27 mouse cellular contexts compared by ENCODE assay signal in the genomic region with DNA sequence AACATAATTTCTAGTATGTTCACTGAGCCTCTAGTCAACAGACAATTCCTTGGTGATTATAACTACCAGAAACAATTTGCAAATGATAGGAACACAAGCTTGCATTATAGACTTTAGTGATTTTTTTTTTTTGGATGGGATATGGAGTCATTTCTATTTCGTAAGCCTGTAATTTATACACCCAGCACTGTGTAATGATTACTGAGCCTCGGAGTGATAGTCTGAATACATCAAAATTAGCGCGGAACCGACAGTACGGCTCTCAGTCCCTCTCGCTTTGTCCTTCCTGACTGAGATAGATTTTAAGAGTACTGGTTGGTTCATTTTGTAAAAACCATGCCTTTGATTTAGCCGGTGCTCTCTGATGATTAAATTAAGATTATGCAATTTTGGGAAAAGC.
"Had no signal": no experiment of that assay in that cellular context is flagged by ENCODE, and none has a peak within 500 bp of the region (broad histone marks: within the 10 kb centered on the region; RNA-seq: fewer than 3 reads in every experiment).

No protein-coding gene starts in this region.

- ATAC-seq: hindbrain, postnatal 0 days; intestine, embryonic 16.5 days; liver, embryonic 12.5 days had no signal

- H3K4me3 ChIP-seq: heart, embryonic 13.5 days; heart, embryonic 15.5 days; hindbrain, embryonic 13.5 days; hindbrain, embryonic 15.5 days; kidney, embryonic 15.5 days; limb, embryonic 13.5 days; limb, embryonic 15.5 days; liver, embryonic 12.5 days had no signal

- H3K27ac ChIP-seq: heart, embryonic 13.5 days; heart, embryonic 15.5 days; hindbrain, embryonic 15.5 days; hindbrain, postnatal 0 days; kidney, embryonic 15.5 days; kidney, postnatal 0 days; limb, embryonic 13.5 days; limb, embryonic 15.5 days; liver, embryonic 12.5 days; liver, embryonic 14.5 days had no signal

- H3K9me3 ChIP-seq: heart, embryonic 13.5 days; heart, embryonic 15.5 days; hindbrain, embryonic 13.5 days; hindbrain, embryonic 15.5 days; kidney, embryonic 15.5 days; limb, embryonic 13.5 days; limb, embryonic 15.5 days; liver, embryonic 12.5 days had no signal

- H3K27me3 ChIP-seq: heart, embryonic 13.5 days; heart, embryonic 15.5 days; hindbrain, embryonic 13.5 days; hindbrain, embryonic 15.5 days; kidney, embryonic 15.5 days; limb, embryonic 13.5 days; limb, embryonic 15.5 days; liver, embryonic 12.5 days had no signal

- H3K4me2 ChIP-seq: heart, embryonic 11.5 days; heart, embryonic 13.5 days; heart, embryonic 15.5 days; hindbrain, embryonic 13.5 days; hindbrain, embryonic 15.5 days; kidney, embryonic 15.5 days; limb, embryonic 13.5 days; limb, embryonic 15.5 days; liver, embryonic 12.5 days had no signal

- H3K4me1 ChIP-seq: heart, embryonic 15.5 days; hindbrain, embryonic 15.5 days; limb, embryonic 13.5 days; limb, embryonic 15.5 days had no signal

- H3K9ac ChIP-seq: heart, embryonic 13.5 days; heart, embryonic 15.5 days; hindbrain, embryonic 13.5 days; hindbrain, embryonic 15.5 days; kidney, embryonic 15.5 days; limb, embryonic 13.5 days; limb, embryonic 15.5 days; liver, embryonic 12.5 days; liver, embryonic 14.5 days had no signal

- H3K36me3 ChIP-seq: heart, embryonic 13.5 days; heart, embryonic 15.5 days; hindbrain, embryonic 13.5 days; hindbrain, embryonic 15.5 days; kidney, embryonic 15.5 days; limb, embryonic 13.5 days; limb, embryonic 15.5 days; liver, embryonic 12.5 days had no signal

- DNase-seq: gastrocnemius, postnatal 14 days; gastrocnemius, postnatal 36 days; heart, adult 18-20 months; heart, postnatal 14 days; heart, postnatal 36 days; kidney, adult 11 months; kidney, adult 2 months; kidney, adult 9 months; kidney, postnatal 14 days; kidney, postnatal 36 days; layer of hippocampus, adult 9-11 months; layer of hippocampus, postnatal 36 days; left cerebral cortex, postnatal 4 days; lung, adult 18-20 months had no signal
